10 mouse cellular contexts compared by ENCODE assay signal in genomic region chr14:26206197-26206925, GRCm38 (mm10). TPM values are rescaled to one million over a fixed set of nuclear protein-coding genes. Genes with fewer than 3 reads are reported as not detected.
DNase-seq lines count a peak whose midpoint lies in the region; ATAC-seq and TF ChIP-seq lines count a peak whose summit lies in the region.
"Not testable (repeated sequence)": the region's sequence is repeated elsewhere in the genome, so short reads cannot be mapped to it uniquely, and the experiment has no call there.
"Had no signal": no experiment of that assay in that cellular context is flagged by ENCODE, and none has a peak within 500 bp of the region (broad histone marks: within the 10 kb centered on the region; RNA-seq: fewer than 3 reads in every experiment).

No protein-coding gene starts in this region.

- TF ChIP-seq CTCF in Patski (IDR thresholded peaks at IDR 0.05), result not testable (repeated sequence)

- in situ Hi-C loops in Patski (cut with MboI; ENCODE audit: low pct_unique_long_range_greater_than_20kb), result not testable (repeated sequence)

- peak; percentile 84 for ATAC-seq in Patski
- peak; percentile 62 for ATAC-seq in erythroid progenitor cell, adult 5-6 weeks (replicated peaks; ENCODE audit: low FRiP score, poor library complexity, severe bottlenecking)
- ATAC-seq in heart, embryonic 12.5 days (ENCODE audit: insufficient number of reproducible peaks, low FRiP score), result peak; percentile 45; the same call in 1 of the 2 replicates
- ATAC-seq in hindbrain, embryonic 15.5 days (ENCODE audit: low FRiP score, low read depth), result peak; percentile 93
- ATAC-seq in kidney, embryonic 16.5 days (ENCODE audit: low FRiP score, low TSS enrichment), result peak; percentile 86
- peak; percentile 60 for ATAC-seq in liver, embryonic 16.5 days (ENCODE audit: low read depth)
- peak; percentile 76 for ATAC-seq in midbrain, embryonic 12.5 days (ENCODE audit: low FRiP score, low read depth)
- peak; percentile 94 for ATAC-seq in neural tube, embryonic 14.5 days (ENCODE audit: low read depth)

- not testable (repeated sequence) for H3K9ac ChIP-seq in heart, embryonic 12.5 days; hindbrain, embryonic 15.5 days; kidney, embryonic 16.5 days (replicated peaks; ENCODE audit: low read length); liver, embryonic 16.5 days (ENCODE audit: low read depth, low read length); midbrain, embryonic 12.5 days (replicated peaks); neural tube, embryonic 14.5 days (replicated peaks; ENCODE audit: low read depth, low read length)

- H3K27ac ChIP-seq in heart, embryonic 12.5 days (ENCODE audit: poor library complexity, severe bottlenecking); hindbrain, embryonic 15.5 days (replicated peaks); kidney, embryonic 16.5 days (ENCODE audit: low read length); liver, embryonic 16.5 days (ENCODE audit: low read length); midbrain, embryonic 12.5 days (replicated peaks); neural tube, embryonic 14.5 days (ENCODE audit: low read depth, low read length): not testable (repeated sequence)

- DNase-seq in Patski (ENCODE audit: low read depth, low spot score), result not testable (repeated sequence)

- no CpG with 5 or more reads among the region's 44 CpGs for WGBS in heart, embryonic 12.5 days
- WGBS in hindbrain, embryonic 15.5 days, result no CpG with 5 or more reads among the region's 44 CpGs
- WGBS in kidney, embryonic 16.5 days, result no CpG with 5 or more reads among the region's 44 CpGs
- no CpG with 5 or more reads among the region's 44 CpGs for WGBS in liver, embryonic 16.5 days (ENCODE audit: insufficient replicate concordance)
- WGBS in midbrain, embryonic 12.5 days, result no CpG with 5 or more reads among the region's 44 CpGs
- WGBS in neural tube, embryonic 14.5 days, result no CpG with 5 or more reads among the region's 44 CpGs

- H3K9me3 ChIP-seq in heart, embryonic 12.5 days (replicated peaks); hindbrain, embryonic 15.5 days; kidney, embryonic 16.5 days (ENCODE audit: low read length); liver, embryonic 16.5 days (replicated peaks; ENCODE audit: control insufficient read depth, low read length); midbrain, embryonic 12.5 days; neural tube, embryonic 14.5 days (ENCODE audit: control insufficient read depth, low read length): not testable (repeated sequence)

- H3K4me3 ChIP-seq in heart, embryonic 12.5 days; hindbrain, embryonic 15.5 days; kidney, embryonic 16.5 days (ENCODE audit: low read length); liver, embryonic 16.5 days (ENCODE audit: low read depth, low read length); midbrain, embryonic 12.5 days; neural tube, embryonic 14.5 days (ENCODE audit: low read depth, low read length): not testable (repeated sequence)

- not testable (repeated sequence) for H3K4me1 ChIP-seq in heart, embryonic 12.5 days (replicated peaks); hindbrain, embryonic 15.5 days (replicated peaks); kidney, embryonic 16.5 days (ENCODE audit: insufficient read depth, low read length); liver, embryonic 16.5 days (ENCODE audit: control insufficient read depth, low read depth, low read length); midbrain, embryonic 12.5 days; neural tube, embryonic 14.5 days (ENCODE audit: control insufficient read depth, insufficient read depth, low read length)

- not testable (repeated sequence) for H3K27me3 ChIP-seq in Patski; heart, embryonic 12.5 days (replicated peaks); hindbrain, embryonic 15.5 days; kidney, embryonic 16.5 days (ENCODE audit: insufficient read depth, low read length); liver, embryonic 16.5 days (ENCODE audit: control insufficient read depth, insufficient read depth, low read depth, low read length); midbrain, embryonic 12.5 days; neural tube, embryonic 14.5 days (ENCODE audit: control insufficient read depth, insufficient read depth, low read length)

- H3K4me2 ChIP-seq in heart, embryonic 12.5 days; hindbrain, embryonic 15.5 days; kidney, embryonic 16.5 days (replicated peaks; ENCODE audit: low read depth, low read length); liver, embryonic 16.5 days (ENCODE audit: low read depth, low read length); midbrain, embryonic 12.5 days (replicated peaks); neural tube, embryonic 14.5 days (ENCODE audit: low read depth, low read length): not testable (repeated sequence)

- CTCF ChIA-PET in Patski (lab: Charles Lee), result not testable (repeated sequence)

- POLR2A ChIA-PET in Patski (lab: Charles Lee), result not testable (repeated sequence)

- H3K36me3 ChIP-seq in heart, embryonic 12.5 days; hindbrain, embryonic 15.5 days; kidney, embryonic 16.5 days (ENCODE audit: insufficient read depth, low read length); liver, embryonic 16.5 days (ENCODE audit: control insufficient read depth, insufficient read depth); midbrain, embryonic 12.5 days; neural tube, embryonic 14.5 days (ENCODE audit: control insufficient read depth, insufficient read depth, low read length): not testable (repeated sequence)

RNA-seq across cellular contexts. Expression of gene Tmem254b, which starts 0.5 kb away (rescaled TPM):
- 25.8 TPM for polyA plus RNA-seq in Patski (2021)
- not detected in 2 replicates for total RNA-seq in erythroid progenitor cell, adult 5-6 weeks (2015; ENCODE audit: low replicate concordance)
- 4.4 TPM in 1 of 2 replicates, not detected in the other for total RNA-seq in erythroid progenitor cell, adult 5-6 weeks (2017; ENCODE audit: low replicate concordance)
- 20.5 and 23.7 TPM in 2 replicates for polyA plus RNA-seq in heart, embryonic 12.5 days (2016; fragmentation: Nextera tagmentation; extraction: Ambion mirVana)
- 32.6 and 35.2 TPM in 2 replicates for polyA plus RNA-seq in hindbrain, embryonic 15.5 days (2015; fragmentation: Nextera tagmentation; extraction: Ambion mirVana)
- 37.9 and 40.3 TPM in 2 replicates for polyA plus RNA-seq in kidney, embryonic 16.5 days (2015; fragmentation: Nextera tagmentation; extraction: Ambion mirVana)
- polyA plus RNA-seq in liver, embryonic 16.5 days (2015; fragmentation: Nextera tagmentation; extraction: Ambion mirVana), result 22.5 and 24.5 TPM in 2 replicates
- 15.3 and 19.6 TPM in 2 replicates for polyA plus RNA-seq in midbrain, embryonic 12.5 days (2016; fragmentation: Nextera tagmentation; extraction: Ambion mirVana)
- 23.3 and 28.7 TPM in 2 replicates for polyA plus RNA-seq in neural tube, embryonic 14.5 days (2014; fragmentation: Nextera tagmentation; extraction: Ambion mirVana)

RNA-seq across cellular contexts. Expression of gene Plac9b, which starts 24.1 kb away (rescaled TPM):
- not detected for polyA plus RNA-seq in Patski (2021)
- total RNA-seq in erythroid progenitor cell, adult 5-6 weeks (2015; ENCODE audit: low replicate concordance), result not detected in 2 replicates
- total RNA-seq in erythroid progenitor cell, adult 5-6 weeks (2017; ENCODE audit: low replicate concordance), result not detected in 2 replicates
- polyA plus RNA-seq in heart, embryonic 12.5 days (2016; fragmentation: Nextera tagmentation; extraction: Ambion mirVana), result 3.7 and 4.6 TPM in 2 replicates
- 4.1 and 6.1 TPM in 2 replicates for polyA plus RNA-seq in hindbrain, embryonic 15.5 days (2015; fragmentation: Nextera tagmentation; extraction: Ambion mirVana)
- 27.8 and 32.0 TPM in 2 replicates for polyA plus RNA-seq in kidney, embryonic 16.5 days (2015; fragmentation: Nextera tagmentation; extraction: Ambion mirVana)
- polyA plus RNA-seq in liver, embryonic 16.5 days (2015; fragmentation: Nextera tagmentation; extraction: Ambion mirVana), result 4.2 and 4.3 TPM in 2 replicates
- 2.3 and 6.3 TPM in 2 replicates for polyA plus RNA-seq in midbrain, embryonic 12.5 days (2016; fragmentation: Nextera tagmentation; extraction: Ambion mirVana)
- polyA plus RNA-seq in neural tube, embryonic 14.5 days (2014; fragmentation: Nextera tagmentation; extraction: Ambion mirVana), result 0.46 and 3.0 TPM in 2 replicates
- polyA plus RNA-seq: forebrain, embryonic 10.5 days had no signal

RNA-seq across cellular contexts. Expression of gene Duxbl3, which starts 51.4 kb away (rescaled TPM):
- polyA plus RNA-seq in Patski (2021), result not detected
- not detected in 2 replicates for total RNA-seq in erythroid progenitor cell, adult 5-6 weeks (2015; ENCODE audit: low replicate concordance)
- total RNA-seq in erythroid progenitor cell, adult 5-6 weeks (2017; ENCODE audit: low replicate concordance), result not detected in 2 replicates
- polyA plus RNA-seq in heart, embryonic 12.5 days (2016; fragmentation: Nextera tagmentation; extraction: Ambion mirVana), result 0.46 and 1.6 TPM in 2 replicates
- 0.39 and 2.7 TPM in 2 replicates for polyA plus RNA-seq in hindbrain, embryonic 15.5 days (2015; fragmentation: Nextera tagmentation; extraction: Ambion mirVana)
- polyA plus RNA-seq in kidney, embryonic 16.5 days (2015; fragmentation: Nextera tagmentation; extraction: Ambion mirVana), result 0.50 and 1.4 TPM in 2 replicates
- polyA plus RNA-seq in liver, embryonic 16.5 days (2015; fragmentation: Nextera tagmentation; extraction: Ambion mirVana), result not detected in 2 replicates
- polyA plus RNA-seq in midbrain, embryonic 12.5 days (2016; fragmentation: Nextera tagmentation; extraction: Ambion mirVana), result 3.8 and 10.6 TPM in 2 replicates
- 1.4 and 4.8 TPM in 2 replicates for polyA plus RNA-seq in neural tube, embryonic 14.5 days (2014; fragmentation: Nextera tagmentation; extraction: Ambion mirVana)
- total RNA-seq: left cerebral cortex, postnatal 25 days had no signal
